Mouse (Mus musculus): ENCODE measurements around the gene Gm7534. TPM values are rescaled to one million over a fixed set of nuclear protein-coding genes. Genes with fewer than 3 reads are reported as not detected.

Gene Gm7534
- polyA plus RNA-seq, 2 experiments from 2014 or later: not detected

Other genes starting within 250 kb of the Gm7534 start
- 100 to 1,000 TPM; 379 to 453 TPM for gene Hmgn2, start 234.4 kb downstream of the Gm7534 start, polyA plus RNA-seq (2017; shearing (Covaris generic))
- 10 to 100 TPM; 23.5 to 24.3 TPM for gene Dhdds, start 202.1 kb downstream of the Gm7534 start, polyA plus RNA-seq (2017; shearing (Covaris generic))
- gene Lin28a, start 184.2 kb downstream of the Gm7534 start, polyA plus RNA-seq (2017; shearing (Covaris generic)): not detected
- gene Zfp683, start 149.2 kb downstream of the Gm7534 start, polyA plus RNA-seq (2017; shearing (Covaris generic)): 1 to 10 TPM in 1 of 2 experiments, under 1 TPM in 1; 0.85 to 1.3 TPM
- 10 to 100 TPM; 20.9 to 28.2 TPM for gene Crybg2, start 142.2 kb downstream of the Gm7534 start, polyA plus RNA-seq (2017; shearing (Covaris generic))
- gene Cd52, start 107.9 kb downstream of the Gm7534 start, polyA plus RNA-seq (2017; shearing (Covaris generic)): 1,000 to 10,000 TPM; 2,918 to 3,094 TPM
- gene Ubxn11, start 100.4 kb downstream of the Gm7534 start, polyA plus RNA-seq (2017; shearing (Covaris generic)): 10 to 100 TPM; 31.2 to 54.2 TPM
- gene Sh3bgrl3, start 74.2 kb downstream of the Gm7534 start, polyA plus RNA-seq (2017; shearing (Covaris generic)): 1,000 to 10,000 TPM in 1 of 2 experiments, 100 to 1,000 TPM in 1; 977 to 1,004 TPM
- 100 to 1,000 TPM in 1 of 2 experiments, 10 to 100 TPM in 1; 72.5 to 166 TPM for gene Cep85, start 15.9 kb downstream of the Gm7534 start, polyA plus RNA-seq (2017; shearing (Covaris generic))
- gene Catsper4, start 24.4 kb upstream of the Gm7534 start, polyA plus RNA-seq (2017; shearing (Covaris generic)): not detected
- gene Cnksr1, start 35.4 kb upstream of the Gm7534 start, polyA plus RNA-seq (2017; shearing (Covaris generic)): not detected
- gene E130218I03Rik, start 40.7 kb upstream of the Gm7534 start, polyA plus RNA-seq (2017; shearing (Covaris generic)): 1 to 10 TPM in 1 of 2 experiments, not detected in 1; 3.7 TPM
- gene Zfp593, start 42.6 kb upstream of the Gm7534 start, polyA plus RNA-seq (2017; shearing (Covaris generic)): 1 to 10 TPM; 4.3 to 6.8 TPM
- not detected for gene Gm30191, start 43.9 kb upstream of the Gm7534 start, polyA plus RNA-seq (2017; shearing (Covaris generic))
- gene Grrp1, start 51.1 kb upstream of the Gm7534 start, polyA plus RNA-seq (2017; shearing (Covaris generic)): not detected
- 10 to 100 TPM; 20.7 to 24.2 TPM for gene Pdik1l, start 84.9 kb upstream of the Gm7534 start, polyA plus RNA-seq (2017; shearing (Covaris generic))
- gene Trim63, start 112.1 kb upstream of the Gm7534 start, polyA plus RNA-seq (2017; shearing (Covaris generic)): not detected
- gene Slc30a2, start 140.2 kb upstream of the Gm7534 start, polyA plus RNA-seq (2017; shearing (Covaris generic)): under 1 TPM; 0.19 TPM
- 1 to 10 TPM; 2.2 to 2.3 TPM for gene Extl1, start 180.8 kb upstream of the Gm7534 start, polyA plus RNA-seq (2017; shearing (Covaris generic))
- 1 to 10 TPM in 1 of 2 experiments, under 1 TPM in 1; 0.30 to 2.4 TPM for gene Pafah2, start 193.3 kb upstream of the Gm7534 start, polyA plus RNA-seq (2017; shearing (Covaris generic))

Data from CD4-positive, CD25-positive, alpha-beta regulatory T cell, adult 4 months (primary cell).